Mouse (Mus musculus): ENCODE results near the gene Rnf214. TPM values are rescaled to one million over a fixed set of nuclear protein-coding genes. Genes with fewer than 3 reads are reported as not detected.

The Rnf214 gene
- total and polyA plus RNA-seq, 3 experiments: 7.9 to 17.0 TPM; not detected in 1

GRCm38 (mm10) chr9:45843007-45843406 is 63.7 kb downstream of the Rnf214 start:
- TF ChIP-seq GATA1 (IDR thresholded peaks at IDR 0.05; ENCODE audit: low read depth, low read length) (no peak), POLR2AphosphoS2 (IDR thresholded peaks at IDR 0.05; ENCODE audit: low read length) (no peak), CHD2 (IDR thresholded peaks at IDR 0.05; ENCODE audit: low read length) (no peak), KAT2A (conservative IDR thresholded peaks at IDR 0.05; ENCODE audit: low read depth, low read length) (no peak), RCOR1 (IDR thresholded peaks at IDR 0.05; ENCODE audit: low read depth, low read length) (no peak), ZNF384 (IDR thresholded peaks at IDR 0.05; ENCODE audit: low read depth, low read length) (no peak), SMC3 (IDR thresholded peaks at IDR 0.05; ENCODE audit: low read depth, low read length) (no peak), MEF2A (IDR thresholded peaks at IDR 0.05; ENCODE audit: extremely low read depth, insufficient replicate concordance, low read depth, low read length, poor library complexity, severe bottlenecking) (no peak), USF1 (IDR thresholded peaks at IDR 0.05; ENCODE audit: low read depth, low read length) (no peak), RAD21 (IDR thresholded peaks at IDR 0.05; ENCODE audit: low read depth, low read length) (no peak), USF2 (IDR thresholded peaks at IDR 0.05; ENCODE audit: borderline replicate concordance in 1 of 2, insufficient read depth in 1 of 2, low read depth in 1 of 2, low read length in 2 of 2) (no peak), GABPA (IDR thresholded peaks at IDR 0.05; ENCODE audit: low read depth, low read length) (no peak), TBP (IDR thresholded peaks at IDR 0.05; ENCODE audit: low read depth, low read length) (no peak), UBTF (IDR thresholded peaks at IDR 0.05; ENCODE audit: borderline replicate concordance, insufficient read depth, low read depth, low read length) (no peak), CTCF (IDR thresholded peaks at IDR 0.05 in 2 of 3, conservative IDR thresholded peaks at IDR 0.05 in 1 of 3; ENCODE audit: control insufficient read depth in 1 of 3, insufficient read depth in 1 of 3, low read depth in 2 of 3, low read length in 3 of 3, poor library complexity in 1 of 3, severe bottlenecking in 1 of 3) (no peak), NRF1 (IDR thresholded peaks at IDR 0.05; ENCODE audit: insufficient read depth, low read depth, low read length, poor library complexity, severe bottlenecking) (no peak), ELF1 (IDR thresholded peaks at IDR 0.05; ENCODE audit: low read depth, low read length) (no peak), POLR2AphosphoS5 (IDR thresholded peaks at IDR 0.05; ENCODE audit: borderline replicate concordance, low read depth, low read length) (no peak)
- no peaks in the 10 kb centered on the region for H3K4me1 ChIP-seq (ENCODE audit: control insufficient read depth in 1 of 2, insufficient read depth in 2 of 2, low read length in 2 of 2)
- no peak overlapping the region for H3K27ac ChIP-seq (ENCODE audit: control insufficient read depth, low read depth, low read length)
- no peak overlapping the region for H3K9ac ChIP-seq (ENCODE audit: control insufficient read depth, low read depth, low read length, poor library complexity, severe bottlenecking)
- H3K9me3 ChIP-seq (replicated peaks; ENCODE audit: insufficient read depth, low read length): no peaks in the 10 kb centered on the region
- no peaks in the 10 kb centered on the region for H3K36me3 ChIP-seq (ENCODE audit: control insufficient read depth in 1 of 2, insufficient read depth in 2 of 2, low read length in 2 of 2)
- no peaks in the 10 kb centered on the region for H3K79me2 ChIP-seq (ENCODE audit: control insufficient read depth, insufficient read depth, low read length, poor library complexity)
- H3K27me3 ChIP-seq (ENCODE audit: control insufficient read depth in 1 of 2, insufficient read depth in 2 of 2, low read length in 2 of 2): peaks cover 0 to 2% of the 10 kb centered on the region in 2 experiments; a peak in 2 of 4 replicates
- no peak for DNase-seq (ENCODE audit: low read depth, low spot score)
- no peak overlapping the region for H3K4me3 ChIP-seq (ENCODE audit: control insufficient read depth in 1 of 2, insufficient read depth in 1 of 2, low read depth in 2 of 2, low read length in 2 of 2)

GRCm38 (mm10) chr9:45841458-45841857 is 65.3 kb downstream of the Rnf214 start:
- H3K9me3 ChIP-seq (replicated peaks; ENCODE audit: insufficient read depth, low read length): no peaks in the 10 kb centered on the region
- H3K36me3 ChIP-seq (ENCODE audit: control insufficient read depth in 1 of 2, insufficient read depth in 2 of 2, low read length in 2 of 2): no peaks in the 10 kb centered on the region
- DNase-seq (ENCODE audit: low read depth, low spot score): no peak
- H3K27ac ChIP-seq (ENCODE audit: control insufficient read depth, low read depth, low read length): no peak overlapping the region
- no peaks in the 10 kb centered on the region for H3K4me1 ChIP-seq (ENCODE audit: control insufficient read depth in 1 of 2, insufficient read depth in 2 of 2, low read length in 2 of 2)
- H3K4me3 ChIP-seq (ENCODE audit: control insufficient read depth in 1 of 2, insufficient read depth in 1 of 2, low read depth in 2 of 2, low read length in 2 of 2): no peak overlapping the region
- peaks cover 0 to 2% of the 10 kb centered on the region in 2 experiments; a peak in 2 of 4 replicates for H3K27me3 ChIP-seq (ENCODE audit: control insufficient read depth in 1 of 2, insufficient read depth in 2 of 2, low read length in 2 of 2)
- no peaks in the 10 kb centered on the region for H3K79me2 ChIP-seq (ENCODE audit: control insufficient read depth, insufficient read depth, low read length, poor library complexity)
- H3K9ac ChIP-seq (ENCODE audit: control insufficient read depth, low read depth, low read length, poor library complexity, severe bottlenecking): no peak overlapping the region
- TF ChIP-seq USF1 (IDR thresholded peaks at IDR 0.05; ENCODE audit: low read depth, low read length): no peak
- no peak for TF ChIP-seq EP300 (IDR thresholded peaks at IDR 0.05; ENCODE audit: low read depth in 1 of 2, low read length in 2 of 2)
- no peak for TF ChIP-seq POLR2AphosphoS2 (IDR thresholded peaks at IDR 0.05; ENCODE audit: low read length)
- TF ChIP-seq MAZ (IDR thresholded peaks at IDR 0.05; ENCODE audit: low read depth, low read length): no peak
- no peak for TF ChIP-seq GATA1 (IDR thresholded peaks at IDR 0.05; ENCODE audit: low read depth, low read length)
- no peak for TF ChIP-seq BHLHE40 (IDR thresholded peaks at IDR 0.05; ENCODE audit: borderline replicate concordance, low read depth, low read length)
- no peak for TF ChIP-seq MXI1 (IDR thresholded peaks at IDR 0.05; ENCODE audit: low read depth, low read length)
